ENCODE assay signal across 1 mouse cellular context in genomic region chr1:36068076-36068475, GRCm38 (mm10).
A peak's percentile ranks its signal among the peaks of the same experiment; 100 is the strongest.
TF ChIP-seq lines count a peak whose summit lies in the region.

Gene Hs6st1 (plus strand): TSS chr1:36068400.

TF ChIP-seq in CH12.LX, 34 proteins besides CTCF, POLR2A, EP300 and RAD21 (continued from another document):
- TF ChIP-seq SMC3 (IDR thresholded peaks at IDR 0.05; ENCODE audit: low read depth, low read length): no peak
- no peak; the same call in 1 of the 2 replicates for TF ChIP-seq IRF4 (IDR thresholded peaks at IDR 0.05; ENCODE audit: low read depth, low read length)
- no peak for TF ChIP-seq JUND (conservative IDR thresholded peaks at IDR 0.05; ENCODE audit: low read depth, low read length)
- TF ChIP-seq UBTF (IDR thresholded peaks at IDR 0.05; ENCODE audit: low read depth, low read length): no peak
- TF ChIP-seq ZKSCAN1 (IDR thresholded peaks at IDR 0.05; ENCODE audit: borderline replicate concordance, low read depth, low read length): no peak
- peak; percentile 51; the same call in 1 of the 2 replicates for TF ChIP-seq MEF2A (IDR thresholded peaks at IDR 0.05; ENCODE audit: borderline replicate concordance, low read depth, low read length)
